Mouse (Mus musculus) testis, adult 2 months (tissue): Measurements from ENCODE around the gene Pdzd7.

Experiments used
- CTCF ChIP-seq: fragments of 200-500 bp; IDR thresholded peaks from 2 replicates; pipeline ENCODE4 v1.5.1; 2012; ENCODE audit warnings: low read depth, mild to moderate bottlenecking, inconsistent platforms, low read length, moderate library complexity; ENCODE audit not compliant: control insufficient read depth, insufficient read depth, insufficient replicate concordance
- POLR2A ChIP-seq: fragments of 200-500 bp; IDR thresholded peaks from 2 replicates; pipeline ENCODE4 v1.6.1; 2012; ENCODE audit warnings: low read depth, mild to moderate bottlenecking, inconsistent platforms, low read length, moderate library complexity; ENCODE audit not compliant: control insufficient read depth

- TF ChIP-seq CTCF (no peak), POLR2A (no peak)
Observed at GRCm38 (mm10) chr19:45048644-45049365, 3.3 kb upstream of the Pdzd7 start.
